Mouse (Mus musculus): ENCODE data around the gene Myl4. TPM values are rescaled to one million over a fixed set of nuclear protein-coding genes. Genes with fewer than 3 reads are reported as not detected.

Gene Myl4
- total and polyA plus RNA-seq, 2 experiments from 2014 or later = 4.0 to 4.6 TPM

DNA sequence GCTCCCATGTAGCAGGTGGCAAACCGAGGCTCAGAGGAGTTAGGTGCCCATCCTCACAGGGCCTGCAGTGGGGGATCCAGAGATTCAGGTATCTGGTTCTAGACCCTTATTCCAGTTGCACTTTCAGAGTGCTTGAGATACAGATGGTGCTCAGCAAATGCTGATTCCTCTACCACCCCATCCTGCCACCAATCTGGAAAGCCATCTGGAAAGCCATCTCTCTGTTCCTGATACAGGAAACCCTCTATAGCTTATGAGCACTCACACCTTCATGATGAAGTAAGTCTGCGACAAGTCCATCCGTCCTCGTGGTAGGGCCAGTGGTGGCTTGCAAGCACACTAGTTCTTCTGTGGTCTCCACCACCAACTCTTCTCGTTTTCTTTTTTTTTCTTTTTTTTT, 30.1 kb downstream of the Myl4 start:
- H3K9me3 ChIP-seq (ENCODE audit: low read length) = no peaks in the 10 kb centered on the region
- 0 out of 2 replicates have a peak, but pooled peaks cover 3% of the 10 kb centered on the region for H3K4me1 ChIP-seq (ENCODE audit: insufficient read depth, low read length)
- H3K4me2 ChIP-seq (ENCODE audit: low read depth, low read length, poor library complexity, severe bottlenecking) = no peak overlapping the region
- no peak overlapping the region for H3K27ac ChIP-seq (ENCODE audit: low read depth, low read length)
- H3K27me3 ChIP-seq (ENCODE audit: insufficient read depth, low read length) = no peaks in the 10 kb centered on the region
- H3K36me3 ChIP-seq (ENCODE audit: insufficient read depth, low read length) = no peaks in the 10 kb centered on the region
- ATAC-seq (ENCODE audit: low FRiP score) = no peak
- no peak for DNase-seq (ENCODE audit: low spot score)
- no peak overlapping the region for H3K9ac ChIP-seq (replicated peaks; ENCODE audit: low read length, poor library complexity, severe bottlenecking)
- TF ChIP-seq CTCF (IDR thresholded peaks at IDR 0.05) = no peak
- no peak overlapping the region for H3K4me3 ChIP-seq (ENCODE audit: low read depth, low read length)
- 92% methylated on average over 5 of the region's 5 CpGs for WGBS

DNA sequence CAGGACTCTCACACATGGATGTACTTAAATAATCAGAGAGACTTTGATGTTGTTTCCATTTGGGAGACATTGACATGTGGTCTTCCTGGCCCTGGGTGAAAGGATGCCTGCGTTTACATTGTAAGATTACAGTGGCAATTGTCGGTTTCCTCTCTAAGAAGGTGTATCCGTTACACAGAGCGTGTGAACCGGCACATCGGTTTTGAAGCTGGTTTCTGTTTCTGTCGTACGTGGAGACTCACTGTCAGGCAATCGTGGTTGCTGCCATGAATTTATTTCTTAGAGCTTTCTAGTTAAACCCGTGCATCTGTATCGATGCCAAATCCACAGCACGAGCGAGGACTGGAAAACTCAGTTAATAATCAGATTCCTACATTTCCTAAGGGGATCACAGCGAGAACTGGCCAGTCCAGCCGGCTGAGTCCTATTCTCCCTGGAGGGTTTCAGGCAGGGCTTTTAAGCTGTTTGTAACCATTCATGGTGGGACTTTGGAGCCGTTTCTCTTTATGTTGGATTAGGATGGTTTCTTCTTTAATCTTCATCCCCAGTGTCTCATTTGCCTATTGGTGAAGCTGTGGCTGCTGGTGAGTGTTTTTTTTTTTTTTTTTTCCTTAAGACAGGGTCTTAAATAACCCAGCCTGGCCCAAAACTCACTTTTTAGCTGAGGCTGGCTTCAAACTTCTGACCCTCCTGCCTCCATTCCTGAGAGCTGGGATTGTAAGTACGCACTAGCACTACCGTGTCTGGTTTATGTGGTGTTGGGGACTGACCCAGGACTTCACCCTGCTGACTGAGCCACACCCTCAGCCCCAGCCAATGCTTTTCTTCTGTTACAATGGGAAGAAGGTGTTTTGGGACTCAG, 31.2 kb downstream of the Myl4 start:
- H3K9me3 ChIP-seq (ENCODE audit: low read length) = no peaks in the 10 kb centered on the region
- 0 out of 2 replicates have a peak overlapping the region, but pooled peaks have one; percentile 16 for H3K4me2 ChIP-seq (ENCODE audit: low read depth, low read length, poor library complexity, severe bottlenecking)
- no peaks in the 10 kb centered on the region for H3K36me3 ChIP-seq (ENCODE audit: insufficient read depth, low read length)
- no peaks in the 10 kb centered on the region for H3K27me3 ChIP-seq (ENCODE audit: insufficient read depth, low read length)
- no peak overlapping the region for H3K9ac ChIP-seq (replicated peaks; ENCODE audit: low read length, poor library complexity, severe bottlenecking)
- H3K4me3 ChIP-seq (ENCODE audit: low read depth, low read length) = no peak overlapping the region
- H3K27ac ChIP-seq (ENCODE audit: low read depth, low read length) = 0 out of 2 replicates have a peak overlapping the region, but pooled peaks have one; percentile 8
- H3K4me1 ChIP-seq (ENCODE audit: insufficient read depth, low read length) = 0 out of 2 replicates have a peak, but pooled peaks cover 3% of the 10 kb centered on the region
- TF ChIP-seq CTCF (IDR thresholded peaks at IDR 0.05) = no peak
- ATAC-seq (ENCODE audit: low FRiP score) (no peak), DNase-seq (ENCODE audit: low spot score) (peak; percentile 8)
- 34% methylated on average over 18 of the region's 18 CpGs for WGBS

GRCm38 (mm10) chr11:104582308-104582606, 31.8 kb downstream of the Myl4 start:
- H3K4me1 ChIP-seq (ENCODE audit: insufficient read depth, low read length) = 0 out of 2 replicates have a peak, but pooled peaks cover 3% of the 10 kb centered on the region
- no peak overlapping the region for H3K27ac ChIP-seq (ENCODE audit: low read depth, low read length)
- no peaks in the 10 kb centered on the region for H3K9me3 ChIP-seq (ENCODE audit: low read length)
- no peak for ATAC-seq (ENCODE audit: low FRiP score)
- no peak for TF ChIP-seq CTCF (IDR thresholded peaks at IDR 0.05)
- DNase-seq (ENCODE audit: low spot score) = no peak
- H3K4me3 ChIP-seq (ENCODE audit: low read depth, low read length) = no peak overlapping the region
- H3K9ac ChIP-seq (replicated peaks; ENCODE audit: low read length, poor library complexity, severe bottlenecking) = no peak overlapping the region
- H3K36me3 ChIP-seq (ENCODE audit: insufficient read depth, low read length) = no peaks in the 10 kb centered on the region
- 92% methylated on average over 2 of the region's 2 CpGs for WGBS
- H3K27me3 ChIP-seq (ENCODE audit: insufficient read depth, low read length) = no peaks in the 10 kb centered on the region
- H3K4me2 ChIP-seq (ENCODE audit: low read depth, low read length, poor library complexity, severe bottlenecking) = no peak overlapping the region

DNA sequence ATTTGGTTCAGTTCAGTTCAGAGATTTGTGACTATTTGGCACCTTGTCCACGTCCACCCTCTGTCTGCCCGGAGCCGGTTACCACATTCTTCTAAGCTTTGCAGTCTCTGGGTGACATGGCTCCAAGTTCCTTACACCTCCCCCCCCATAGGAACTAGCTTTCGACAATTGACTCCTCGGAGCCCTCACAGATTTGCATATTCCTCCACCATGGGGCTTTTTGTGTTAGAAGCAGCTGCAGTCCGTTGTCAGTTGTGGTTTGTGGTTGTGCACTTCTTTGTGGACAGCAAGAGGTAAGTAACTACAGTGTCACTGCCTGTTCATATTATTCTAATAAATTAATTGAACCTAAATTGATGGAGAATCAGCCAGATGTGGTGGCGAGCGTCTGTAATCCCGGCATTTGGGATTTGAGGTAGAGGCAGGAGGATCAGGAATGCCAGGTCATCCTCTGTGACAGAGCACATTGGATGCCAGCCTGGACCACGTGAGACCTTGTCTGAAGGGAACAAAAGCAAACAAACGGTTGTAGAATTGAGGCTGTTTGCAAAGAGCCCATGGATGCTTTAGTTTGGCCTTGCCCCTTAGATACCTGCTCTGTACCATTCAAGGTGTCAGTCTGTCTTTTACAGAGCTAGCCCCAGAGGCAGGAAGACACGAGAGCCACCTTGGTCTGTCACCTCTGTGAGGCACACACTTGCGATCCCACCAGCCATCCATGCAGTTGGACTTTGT, 32.3 kb downstream of the Myl4 start:
- Histone ChIP-seq H3K27ac (ENCODE audit: low read depth, low read length) (no peak overlapping the region), H3K27me3 (ENCODE audit: insufficient read depth, low read length) (no peaks in the 10 kb centered on the region), H3K9ac (replicated peaks; ENCODE audit: low read length, poor library complexity, severe bottlenecking) (no peak overlapping the region), H3K4me2 (ENCODE audit: low read depth, low read length, poor library complexity, severe bottlenecking) (no peak overlapping the region), H3K9me3 (ENCODE audit: low read length) (no peaks in the 10 kb centered on the region), H3K4me1 (ENCODE audit: insufficient read depth, low read length) (0 out of 2 replicates have a peak, but pooled peaks cover 3% of the 10 kb centered on the region), H3K36me3 (ENCODE audit: insufficient read depth, low read length) (no peaks in the 10 kb centered on the region), H3K4me3 (ENCODE audit: low read depth, low read length) (no peak overlapping the region)
- DNase-seq (ENCODE audit: low spot score) (no peak), ATAC-seq (ENCODE audit: low FRiP score) (no peak)
- TF ChIP-seq CTCF (IDR thresholded peaks at IDR 0.05) = no peak
- 59% methylated on average over 13 of the region's 13 CpGs for WGBS

- no peak overlapping the region for H3K27ac ChIP-seq (ENCODE audit: low read depth, low read length)
- H3K9me3 ChIP-seq (ENCODE audit: low read length) = no peaks in the 10 kb centered on the region
- H3K36me3 ChIP-seq (ENCODE audit: insufficient read depth, low read length) = no peaks in the 10 kb centered on the region
- ATAC-seq (ENCODE audit: low FRiP score) (no peak), DNase-seq (ENCODE audit: low spot score) (no peak)
- H3K4me1 ChIP-seq (ENCODE audit: insufficient read depth, low read length) = no peaks in the 10 kb centered on the region
- no peak overlapping the region for H3K9ac ChIP-seq (replicated peaks; ENCODE audit: low read length, poor library complexity, severe bottlenecking)
- 75% methylated on average over 5 of the region's 5 CpGs for WGBS
- no peak for TF ChIP-seq CTCF (IDR thresholded peaks at IDR 0.05)
- H3K4me2 ChIP-seq (ENCODE audit: low read depth, low read length, poor library complexity, severe bottlenecking) = no peak overlapping the region
- H3K4me3 ChIP-seq (ENCODE audit: low read depth, low read length) = no peak overlapping the region
- H3K27me3 ChIP-seq (ENCODE audit: insufficient read depth, low read length) = no peaks in the 10 kb centered on the region
Measured at GRCm38 (mm10) chr11:104585495-104585894, 35.0 kb downstream of the Myl4 start.

DNA sequence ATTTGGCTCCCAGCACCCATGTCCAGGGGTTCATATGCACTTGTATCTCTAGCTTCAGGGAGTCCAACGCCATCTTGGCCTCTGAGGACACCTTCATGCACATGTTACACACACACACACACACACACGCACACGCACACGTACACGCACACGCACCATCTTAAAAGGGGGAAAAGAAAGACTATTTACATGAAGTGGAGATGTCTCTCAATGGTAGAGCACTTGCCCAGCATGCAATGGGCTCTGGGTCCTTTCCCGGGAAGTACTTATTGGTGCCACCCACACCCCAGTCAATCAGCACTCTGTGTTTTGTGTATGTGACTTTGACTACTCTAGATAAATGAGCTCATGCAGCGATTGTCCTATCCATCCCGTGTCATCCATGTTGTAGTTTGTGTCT, 37.4 kb downstream of the Myl4 start:
- H3K4me1 ChIP-seq (ENCODE audit: insufficient read depth, low read length) = no peaks in the 10 kb centered on the region
- no peaks in the 10 kb centered on the region for H3K9me3 ChIP-seq (ENCODE audit: low read length)
- H3K4me3 ChIP-seq (ENCODE audit: low read depth, low read length) = no peak overlapping the region
- H3K27ac ChIP-seq (ENCODE audit: low read depth, low read length) = no peak overlapping the region
- H3K36me3 ChIP-seq (ENCODE audit: insufficient read depth, low read length) = no peaks in the 10 kb centered on the region
- no peak overlapping the region for H3K9ac ChIP-seq (replicated peaks; ENCODE audit: low read length, poor library complexity, severe bottlenecking)
- TF ChIP-seq CTCF (IDR thresholded peaks at IDR 0.05) = no peak
- H3K4me2 ChIP-seq (ENCODE audit: low read depth, low read length, poor library complexity, severe bottlenecking) = no peak overlapping the region
- no peaks in the 10 kb centered on the region for H3K27me3 ChIP-seq (ENCODE audit: insufficient read depth, low read length)
- ATAC-seq (ENCODE audit: low FRiP score) (no peak), DNase-seq (ENCODE audit: low spot score) (no peak)
- 95% methylated on average over 9 of the region's 9 CpGs for WGBS
